Mouse (Mus musculus) G1E (cell line): ENCODE measurements around the gene Itgbl1.

Source experiments
- CTCF ChIP-seq: IDR thresholded peaks from 2 replicates; pipeline ENCODE4 v1.5.1; 2012; ENCODE audit warnings: low read depth, low read length, inconsistent platforms, mixed read lengths
- GATA1 ChIP-seq: IDR thresholded peaks from 2 replicates; pipeline ENCODE4 v1.6.1; 2012; ENCODE audit warnings: borderline replicate concordance, low read length, inconsistent platforms, mixed read lengths
- POLR2AphosphoS5 ChIP-seq: IDR thresholded peaks from 2 replicates; pipeline ENCODE4 v1.6.1; 2012; ENCODE audit warnings: low read depth, low read length, inconsistent platforms; ENCODE audit not compliant: insufficient replicate concordance

GRCm38 (mm10) chr14:123864531-123864930 lies 204.8 kb downstream of the Itgbl1 start:
- no peak for TF ChIP-seq CTCF
- TF ChIP-seq GATA1: no peak
- no peak for TF ChIP-seq POLR2AphosphoS5
